Mouse (Mus musculus): ENCODE measurements around the gene Cgref1. TPM values are rescaled to one million over a fixed set of nuclear protein-coding genes. Genes with fewer than 3 reads are reported as not detected.
A peak's percentile ranks its signal among the peaks of the same experiment; 100 is the strongest.

Gene Cgref1
- total RNA-seq, 1 experiment: 14.7 TPM

GRCm38 (mm10) chr5:30917891-30918670 lies 27.3 kb downstream of the Cgref1 start:
- TF ChIP-seq CHD2 (IDR thresholded peaks at IDR 0.05; ENCODE audit: low read depth, low read length) (no peak), MAFK (IDR thresholded peaks at IDR 0.05; ENCODE audit: insufficient read depth, low read depth, low read length) (no peak), ZNF384 (IDR thresholded peaks at IDR 0.05; ENCODE audit: low read depth, low read length) (no peak), HCFC1 (IDR thresholded peaks at IDR 0.05; ENCODE audit: borderline replicate concordance, insufficient read depth, low read length) (no peak), ZC3H11A (IDR thresholded peaks at IDR 0.05; ENCODE audit: borderline replicate concordance, low read depth, low read length) (no peak)
- Histone ChIP-seq H3K9me3 (ENCODE audit: control insufficient read depth, insufficient read depth, low read depth, low read length) (no peaks in the 10 kb centered on the region), H3K4me3 (ENCODE audit: insufficient read depth in 1 of 2, low read depth in 1 of 2, low read length in 2 of 2, poor library complexity in 1 of 2, severe bottlenecking in 1 of 2) (peak overlapping the region; percentile 6 to 13; a peak in 1 of 4 replicates), H3K27ac (ENCODE audit: insufficient read depth, low read depth, low read length, poor library complexity, severe bottlenecking) (no peak overlapping the region), H3K9ac (ENCODE audit: insufficient read depth, low read depth, low read length, poor library complexity, severe bottlenecking) (0 out of 2 replicates have a peak overlapping the region, but pooled peaks have one; percentile 22), H3K4me1 (ENCODE audit: control insufficient read depth in 2 of 2, insufficient read depth in 2 of 2, low read length in 2 of 2, poor library complexity in 1 of 2) (peaks cover 2 to 43% of the 10 kb centered on the region in 2 experiments; a peak in 3 of 4 replicates), H3K36me3 (ENCODE audit: control insufficient read depth, insufficient read depth, low read length, poor library complexity, severe bottlenecking) (no peaks in the 10 kb centered on the region; the same call in 1 of the 2 replicates)
- in situ Hi-C loops (cut with MboI; ENCODE audit: low sequenced_read_pairs in 2 of 2, unreplicated experiment in 2 of 2): no loop called here
- DNase-seq (ENCODE audit: low read depth, low spot score): no peak

- H3K9ac ChIP-seq (ENCODE audit: insufficient read depth, low read depth, low read length, poor library complexity, severe bottlenecking): 0 out of 2 replicates have a peak overlapping the region, but pooled peaks have one; percentile 22
- H3K9me3 ChIP-seq (ENCODE audit: control insufficient read depth, insufficient read depth, low read depth, low read length): no peaks in the 10 kb centered on the region
- H3K36me3 ChIP-seq (ENCODE audit: control insufficient read depth, insufficient read depth, low read length, poor library complexity, severe bottlenecking): no peaks in the 10 kb centered on the region; the same call in 1 of the 2 replicates
- no peak for DNase-seq (ENCODE audit: low read depth, low spot score)
- peaks cover 6 to 50% of the 10 kb centered on the region in 2 experiments for H3K4me1 ChIP-seq (ENCODE audit: control insufficient read depth in 2 of 2, insufficient read depth in 2 of 2, low read length in 2 of 2, poor library complexity in 1 of 2)
- in situ Hi-C loops (cut with MboI; ENCODE audit: low sequenced_read_pairs in 2 of 2, unreplicated experiment in 2 of 2): no loop called here
- H3K4me3 ChIP-seq (ENCODE audit: insufficient read depth in 1 of 2, low read depth in 1 of 2, low read length in 2 of 2, poor library complexity in 1 of 2, severe bottlenecking in 1 of 2): peak overlapping the region; percentile 6 to 13; a peak in 1 of 4 replicates
- TF ChIP-seq MAFK (IDR thresholded peaks at IDR 0.05; ENCODE audit: insufficient read depth, low read depth, low read length) (no peak), HCFC1 (IDR thresholded peaks at IDR 0.05; ENCODE audit: borderline replicate concordance, insufficient read depth, low read length) (no peak), CHD2 (IDR thresholded peaks at IDR 0.05; ENCODE audit: low read depth, low read length) (no peak), ZC3H11A (IDR thresholded peaks at IDR 0.05; ENCODE audit: borderline replicate concordance, low read depth, low read length) (no peak), ZNF384 (IDR thresholded peaks at IDR 0.05; ENCODE audit: low read depth, low read length) (no peak)
- no peak overlapping the region for H3K27ac ChIP-seq (ENCODE audit: insufficient read depth, low read depth, low read length, poor library complexity, severe bottlenecking)
Observed at GRCm38 (mm10) chr5:30917348-30917747, 28.0 kb downstream of the Cgref1 start.

GRCm38 (mm10) chr5:30916841-30917240 lies 28.6 kb downstream of the Cgref1 start:
- no peaks in the 10 kb centered on the region; the same call in 1 of the 2 replicates for H3K36me3 ChIP-seq (ENCODE audit: control insufficient read depth, insufficient read depth, low read length, poor library complexity, severe bottlenecking)
- H3K4me1 ChIP-seq (ENCODE audit: control insufficient read depth in 2 of 2, insufficient read depth in 2 of 2, low read length in 2 of 2, poor library complexity in 1 of 2): peaks cover 6 to 51% of the 10 kb centered on the region in 2 experiments
- no peaks in the 10 kb centered on the region for H3K9me3 ChIP-seq (ENCODE audit: control insufficient read depth, insufficient read depth, low read depth, low read length)
- in situ Hi-C loops (cut with MboI; ENCODE audit: low sequenced_read_pairs in 2 of 2, unreplicated experiment in 2 of 2): no loop called here
- DNase-seq (ENCODE audit: low read depth, low spot score): no peak
- TF ChIP-seq CHD2 (IDR thresholded peaks at IDR 0.05; ENCODE audit: low read depth, low read length) (no peak), MAFK (IDR thresholded peaks at IDR 0.05; ENCODE audit: insufficient read depth, low read depth, low read length) (no peak), HCFC1 (IDR thresholded peaks at IDR 0.05; ENCODE audit: borderline replicate concordance, insufficient read depth, low read length) (no peak), ZNF384 (IDR thresholded peaks at IDR 0.05; ENCODE audit: low read depth, low read length) (no peak), ZC3H11A (IDR thresholded peaks at IDR 0.05; ENCODE audit: borderline replicate concordance, low read depth, low read length) (no peak)
- no peak overlapping the region for H3K27ac ChIP-seq (ENCODE audit: insufficient read depth, low read depth, low read length, poor library complexity, severe bottlenecking)
- H3K4me3 ChIP-seq (ENCODE audit: insufficient read depth in 1 of 2, low read depth in 1 of 2, low read length in 2 of 2, poor library complexity in 1 of 2, severe bottlenecking in 1 of 2): peak overlapping the region in 1 of 2 experiments; percentile 8; a peak in 1 of 4 replicates
- H3K9ac ChIP-seq (ENCODE audit: insufficient read depth, low read depth, low read length, poor library complexity, severe bottlenecking): no peak overlapping the region

- peaks cover 6 to 51% of the 10 kb centered on the region in 2 experiments for H3K4me1 ChIP-seq (ENCODE audit: control insufficient read depth in 2 of 2, insufficient read depth in 2 of 2, low read length in 2 of 2, poor library complexity in 1 of 2)
- no peak overlapping the region for H3K4me3 ChIP-seq (ENCODE audit: insufficient read depth in 1 of 2, low read depth in 1 of 2, low read length in 2 of 2, poor library complexity in 1 of 2, severe bottlenecking in 1 of 2)
- no peaks in the 10 kb centered on the region for H3K9me3 ChIP-seq (ENCODE audit: control insufficient read depth, insufficient read depth, low read depth, low read length)
- in situ Hi-C loops (cut with MboI; ENCODE audit: low sequenced_read_pairs in 2 of 2, unreplicated experiment in 2 of 2): no loop called here
- H3K27ac ChIP-seq (ENCODE audit: insufficient read depth, low read depth, low read length, poor library complexity, severe bottlenecking): no peak overlapping the region
- DNase-seq (ENCODE audit: low read depth, low spot score): peak; percentile 93
- H3K36me3 ChIP-seq (ENCODE audit: control insufficient read depth, insufficient read depth, low read length, poor library complexity, severe bottlenecking): no peaks in the 10 kb centered on the region; the same call in 1 of the 2 replicates
- TF ChIP-seq ZC3H11A (IDR thresholded peaks at IDR 0.05; ENCODE audit: borderline replicate concordance, low read depth, low read length) (no peak), ZNF384 (IDR thresholded peaks at IDR 0.05; ENCODE audit: low read depth, low read length) (no peak), HCFC1 (IDR thresholded peaks at IDR 0.05; ENCODE audit: borderline replicate concordance, insufficient read depth, low read length) (peak; percentile 98), CHD2 (IDR thresholded peaks at IDR 0.05; ENCODE audit: low read depth, low read length) (peak; percentile 58; the same call in 1 of the 2 replicates), MAFK (IDR thresholded peaks at IDR 0.05; ENCODE audit: insufficient read depth, low read depth, low read length) (no peak)
- 0 out of 2 replicates have a peak overlapping the region, but pooled peaks have one; percentile 23 for H3K9ac ChIP-seq (ENCODE audit: insufficient read depth, low read depth, low read length, poor library complexity, severe bottlenecking)
Observed at GRCm38 (mm10) chr5:30915974-30916433, 29.4 kb downstream of the Cgref1 start.
